Mouse (Mus musculus): ENCODE results near the gene Rpl31. TPM values are rescaled to one million over a fixed set of nuclear protein-coding genes. Genes with fewer than 3 reads are reported as not detected.

Gene Rpl31
- polyA plus RNA-seq, 1 experiment from 2014 or later: 502 TPM

GRCm38 (mm10) chr1:39349427-39349826, 18.2 kb upstream of the Rpl31 start:
- Histone ChIP-seq H3K4me1 (ENCODE audit: control insufficient read depth, insufficient read depth, low read length) (no peaks in the 10 kb centered on the region), H3K4me3 (replicated peaks; ENCODE audit: low read length) (no peak overlapping the region), H3K9ac (ENCODE audit: low read length) (no peak overlapping the region), H3K9me3 (replicated peaks; ENCODE audit: control insufficient read depth, low read length) (no peaks in the 10 kb centered on the region; the same call in 1 of the 2 replicates), H3K27me3 (ENCODE audit: control insufficient read depth, insufficient read depth, low read length) (no peaks in the 10 kb centered on the region), H3K4me2 (ENCODE audit: low read depth, low read length) (no peak overlapping the region), H3K27ac (ENCODE audit: low read length) (no peak overlapping the region), H3K36me3 (ENCODE audit: control insufficient read depth, insufficient read depth, low read length) (no peaks in the 10 kb centered on the region)
- ATAC-seq (ENCODE audit: insufficient read depth, low FRiP score): no peak
- WGBS: 78% methylated on average over 7 of the region's 7 CpGs

- H3K4me3 ChIP-seq (replicated peaks; ENCODE audit: low read length): 0 out of 2 replicates have a peak overlapping the region, but pooled peaks have one; percentile 7
- H3K4me1 ChIP-seq (ENCODE audit: control insufficient read depth, insufficient read depth, low read length): 0 out of 2 replicates have a peak, but pooled peaks cover 9% of the 10 kb centered on the region
- H3K9ac ChIP-seq (ENCODE audit: low read length): no peak overlapping the region
Measured at GRCm38 (mm10) chr1:39361754-39362514, 5.7 kb upstream of the Rpl31 start.

GRCm38 (mm10) chr1:39362515-39362893, 5.1 kb upstream of the Rpl31 start:
- Histone ChIP-seq H3K9ac (ENCODE audit: low read length) (no peak overlapping the region), H3K27ac (ENCODE audit: low read length) (no peak overlapping the region), H3K4me3 (replicated peaks; ENCODE audit: low read length) (no peak overlapping the region), H3K4me1 (ENCODE audit: control insufficient read depth, insufficient read depth, low read length) (0 out of 2 replicates have a peak, but pooled peaks cover 12% of the 10 kb centered on the region), H3K36me3 (ENCODE audit: control insufficient read depth, insufficient read depth, low read length) (no peaks in the 10 kb centered on the region), H3K9me3 (replicated peaks; ENCODE audit: control insufficient read depth, low read length) (no peaks in the 10 kb centered on the region), H3K27me3 (ENCODE audit: control insufficient read depth, insufficient read depth, low read length) (no peaks in the 10 kb centered on the region), H3K4me2 (ENCODE audit: low read depth, low read length) (no peak overlapping the region)
- ATAC-seq (ENCODE audit: insufficient read depth, low FRiP score): no peak
- 49% methylated on average over 7 of the region's 7 CpGs for WGBS

More at GRCm38 (mm10) chr1:39361754-39362514, 5.7 kb upstream of the Rpl31 start:
- Histone ChIP-seq H3K36me3 (ENCODE audit: control insufficient read depth, insufficient read depth, low read length) (no peaks in the 10 kb centered on the region), H3K4me2 (ENCODE audit: low read depth, low read length) (peak overlapping the region; percentile 34), H3K27ac (ENCODE audit: low read length) (no peak overlapping the region), H3K9me3 (replicated peaks; ENCODE audit: control insufficient read depth, low read length) (no peaks in the 10 kb centered on the region), H3K27me3 (ENCODE audit: control insufficient read depth, insufficient read depth, low read length) (no peaks in the 10 kb centered on the region)
- WGBS: 26% methylated on average over 24 of the region's 24 CpGs
- ATAC-seq (ENCODE audit: insufficient read depth, low FRiP score): 0 out of 2 replicates have a peak, but pooled peaks have one; percentile 34

GRCm38 (mm10) chr1:39365562-39365961, 2.1 kb upstream of the Rpl31 start:
- H3K4me1 ChIP-seq (ENCODE audit: control insufficient read depth, insufficient read depth, low read length): peaks cover 23% of the 10 kb centered on the region
- WGBS: 91% methylated on average over 1 of the region's 1 CpGs
- no peak overlapping the region for H3K4me3 ChIP-seq (replicated peaks; ENCODE audit: low read length)
- H3K9ac ChIP-seq (ENCODE audit: low read length): no peak overlapping the region
- H3K9me3 ChIP-seq (replicated peaks; ENCODE audit: control insufficient read depth, low read length): no peaks in the 10 kb centered on the region
- ATAC-seq (ENCODE audit: insufficient read depth, low FRiP score): no peak
- no peak overlapping the region for H3K4me2 ChIP-seq (ENCODE audit: low read depth, low read length)
- no peaks in the 10 kb centered on the region for H3K27me3 ChIP-seq (ENCODE audit: control insufficient read depth, insufficient read depth, low read length)
- no peak overlapping the region for H3K27ac ChIP-seq (ENCODE audit: low read length)
- H3K36me3 ChIP-seq (ENCODE audit: control insufficient read depth, insufficient read depth, low read length): 0 out of 2 replicates have a peak, but pooled peaks cover 2% of the 10 kb centered on the region

GRCm38 (mm10) chr1:39367045-39367444, 597 bp upstream of the Rpl31 start:
- peak overlapping the region; percentile 61 for H3K9ac ChIP-seq (ENCODE audit: low read length)
- peak overlapping the region; percentile 67 for H3K4me3 ChIP-seq (replicated peaks; ENCODE audit: low read length)
- no peaks in the 10 kb centered on the region for H3K9me3 ChIP-seq (replicated peaks; ENCODE audit: control insufficient read depth, low read length)
- 0 out of 2 replicates have a peak, but pooled peaks cover 4% of the 10 kb centered on the region for H3K36me3 ChIP-seq (ENCODE audit: control insufficient read depth, insufficient read depth, low read length)
- H3K27me3 ChIP-seq (ENCODE audit: control insufficient read depth, insufficient read depth, low read length): no peaks in the 10 kb centered on the region
- peak overlapping the region; percentile 2; the same call in 1 of the 2 replicates for H3K27ac ChIP-seq (ENCODE audit: low read length)
- peak overlapping the region; percentile 59 for H3K4me2 ChIP-seq (ENCODE audit: low read depth, low read length)
- WGBS: 26% methylated on average over 6 of the region's 6 CpGs
- H3K4me1 ChIP-seq (ENCODE audit: control insufficient read depth, insufficient read depth, low read length): peaks cover 18% of the 10 kb centered on the region
- no peak for ATAC-seq (ENCODE audit: insufficient read depth, low FRiP score)

- Histone ChIP-seq H3K4me2 (ENCODE audit: low read depth, low read length) (peak overlapping the region; percentile 91), H3K36me3 (ENCODE audit: control insufficient read depth, insufficient read depth, low read length) (0 out of 2 replicates have a peak, but pooled peaks cover 4% of the 10 kb centered on the region), H3K27me3 (ENCODE audit: control insufficient read depth, insufficient read depth, low read length) (no peaks in the 10 kb centered on the region), H3K9me3 (replicated peaks; ENCODE audit: control insufficient read depth, low read length) (no peaks in the 10 kb centered on the region), H3K4me1 (ENCODE audit: control insufficient read depth, insufficient read depth, low read length) (peaks cover 16% of the 10 kb centered on the region), H3K4me3 (replicated peaks; ENCODE audit: low read length) (peak overlapping the region; percentile 67), H3K27ac (ENCODE audit: low read length) (peak overlapping the region; percentile 68), H3K9ac (ENCODE audit: low read length) (peak overlapping the region; percentile 90)
- ATAC-seq (ENCODE audit: insufficient read depth, low FRiP score): peak; percentile 6
- under 1% methylated on average over 34 of the region's 34 CpGs for WGBS
Measured at GRCm38 (mm10) chr1:39368267-39368841, 712 bp downstream of the Rpl31 start.

- H3K4me3 ChIP-seq (replicated peaks; ENCODE audit: low read length): no peak overlapping the region
- peaks cover 16% of the 10 kb centered on the region for H3K4me1 ChIP-seq (ENCODE audit: control insufficient read depth, insufficient read depth, low read length)
- H3K9me3 ChIP-seq (replicated peaks; ENCODE audit: control insufficient read depth, low read length): no peaks in the 10 kb centered on the region
- H3K4me2 ChIP-seq (ENCODE audit: low read depth, low read length): no peak overlapping the region
- no peaks in the 10 kb centered on the region for H3K27me3 ChIP-seq (ENCODE audit: control insufficient read depth, insufficient read depth, low read length)
- H3K9ac ChIP-seq (ENCODE audit: low read length): no peak overlapping the region
- H3K36me3 ChIP-seq (ENCODE audit: control insufficient read depth, insufficient read depth, low read length): 0 out of 2 replicates have a peak, but pooled peaks cover 4% of the 10 kb centered on the region
- WGBS: 70% methylated on average over 6 of the region's 6 CpGs
- no peak overlapping the region for H3K27ac ChIP-seq (ENCODE audit: low read length)
- ATAC-seq (ENCODE audit: insufficient read depth, low FRiP score): no peak
Measured at GRCm38 (mm10) chr1:39370431-39370830, 2.8 kb downstream of the Rpl31 start.

GRCm38 (mm10) chr1:39372220-39372843, 4.7 kb downstream of the Rpl31 start:
- WGBS: 77% methylated on average over 8 of the region's 8 CpGs
- Histone ChIP-seq H3K4me1 (ENCODE audit: control insufficient read depth, insufficient read depth, low read length) (peaks cover 11% of the 10 kb centered on the region), H3K27me3 (ENCODE audit: control insufficient read depth, insufficient read depth, low read length) (no peaks in the 10 kb centered on the region), H3K27ac (ENCODE audit: low read length) (no peak overlapping the region), H3K36me3 (ENCODE audit: control insufficient read depth, insufficient read depth, low read length) (0 out of 2 replicates have a peak, but pooled peaks cover 4% of the 10 kb centered on the region), H3K4me3 (replicated peaks; ENCODE audit: low read length) (no peak overlapping the region), H3K9me3 (replicated peaks; ENCODE audit: control insufficient read depth, low read length) (no peaks in the 10 kb centered on the region), H3K9ac (ENCODE audit: low read length) (no peak overlapping the region), H3K4me2 (ENCODE audit: low read depth, low read length) (no peak overlapping the region)
- ATAC-seq (ENCODE audit: insufficient read depth, low FRiP score): no peak

- H3K36me3 ChIP-seq (ENCODE audit: control insufficient read depth, insufficient read depth, low read length): 0 out of 2 replicates have a peak, but pooled peaks cover 4% of the 10 kb centered on the region
- H3K4me1 ChIP-seq (ENCODE audit: control insufficient read depth, insufficient read depth, low read length): peaks cover 11% of the 10 kb centered on the region
- H3K27ac ChIP-seq (ENCODE audit: low read length): no peak overlapping the region
- no peak overlapping the region for H3K4me3 ChIP-seq (replicated peaks; ENCODE audit: low read length)
- no peak for ATAC-seq (ENCODE audit: insufficient read depth, low FRiP score)
- H3K27me3 ChIP-seq (ENCODE audit: control insufficient read depth, insufficient read depth, low read length): no peaks in the 10 kb centered on the region
- no peak overlapping the region for H3K4me2 ChIP-seq (ENCODE audit: low read depth, low read length)
- H3K9me3 ChIP-seq (replicated peaks; ENCODE audit: control insufficient read depth, low read length): no peaks in the 10 kb centered on the region
- 67% methylated on average over 4 of the region's 4 CpGs for WGBS
- H3K9ac ChIP-seq (ENCODE audit: low read length): no peak overlapping the region
Measured at GRCm38 (mm10) chr1:39373378-39373777, 5.7 kb downstream of the Rpl31 start.
